Mouse (Mus musculus): ENCODE measurements around the gene L3mbtl1.
A peak's percentile ranks its signal among the peaks of the same experiment; 100 is the strongest.

DNA sequence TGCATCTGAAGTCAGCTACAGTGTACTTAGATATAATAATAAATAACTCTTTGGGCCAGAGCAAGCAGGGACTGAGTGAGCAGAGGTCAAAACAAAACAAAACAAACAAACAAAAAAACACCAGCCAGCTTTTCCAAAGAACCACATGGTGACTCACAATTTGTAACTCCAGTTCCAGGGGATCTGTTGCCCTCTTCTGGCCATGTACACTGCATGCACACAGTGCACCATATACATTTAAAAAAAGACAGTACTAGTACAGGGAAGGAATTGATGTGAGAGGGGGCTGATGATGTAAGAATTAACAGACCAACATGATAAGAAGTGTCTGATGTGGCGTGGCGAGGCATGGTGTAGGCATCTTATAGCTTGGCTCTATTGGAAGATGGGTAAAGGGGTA, 13.6 kb downstream of the L3mbtl1 start:
- 0 out of 2 replicates have a peak, but pooled peaks have one; percentile 9 for TF ChIP-seq CTCF (conservative IDR thresholded peaks at IDR 0.05; ENCODE audit: low read length)
- TF ChIP-seq NANOG (IDR thresholded peaks at IDR 0.05; ENCODE audit: borderline replicate concordance, low read length): no peak

Measured in E14TG2a.4 (cell line).